Mouse (Mus musculus) layer of hippocampus, adult 11-12 months (tissue): ENCODE data around the gene Pde2a.

Experiments
- DNase-seq: peaks from one replicate; pipeline ENCODE4 v3.0.0; 2022; ENCODE audit warnings: low spot score

Gene Pde2a

DNA sequence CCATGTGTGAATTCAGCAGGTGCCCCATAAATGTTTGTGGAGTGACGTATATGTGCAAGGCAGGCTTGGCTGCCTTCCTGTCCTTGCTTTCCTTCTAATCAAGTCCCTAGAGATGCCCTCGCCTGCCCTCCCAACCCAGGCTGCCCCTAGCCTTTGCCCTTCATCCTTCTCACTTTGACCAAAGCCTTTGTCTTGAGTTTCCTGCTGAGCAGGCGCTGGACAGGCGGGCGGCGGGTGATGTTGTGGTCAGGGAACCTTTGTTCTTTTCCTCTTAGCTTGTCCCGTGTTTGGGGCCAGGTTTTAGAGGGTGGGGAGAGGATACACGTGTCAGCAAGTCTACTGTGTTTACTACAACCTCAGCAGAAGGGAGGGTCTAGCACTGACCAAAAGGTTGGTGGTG lies 32.2 kb downstream of the Pde2a start:
- no peak for DNase-seq

- DNase-seq, result no peak
Measured at GRCm38 (mm10) chr7:101454479-101454878, 33.0 kb downstream of the Pde2a start.

DNA sequence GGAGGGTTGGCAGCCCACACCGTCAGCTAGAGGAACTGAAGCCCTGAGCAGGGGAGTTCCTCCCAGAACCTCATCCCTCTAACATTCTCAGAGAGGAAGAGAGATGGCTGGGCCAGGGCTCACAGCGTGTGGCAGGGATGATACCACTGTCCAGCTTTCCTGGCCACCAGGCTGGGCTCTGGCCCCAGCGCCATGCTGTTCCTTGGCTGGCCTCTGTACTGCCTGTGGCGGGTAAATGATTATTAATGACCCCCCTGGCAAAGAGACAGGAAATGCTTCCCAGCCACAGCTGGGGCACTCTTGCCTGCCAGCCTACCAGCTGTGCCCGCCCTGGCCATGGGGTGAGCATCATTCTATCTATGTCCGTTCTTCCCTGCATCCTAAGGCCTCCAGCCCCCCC lies 33.6 kb downstream of the Pde2a start:
- DNase-seq, result no peak

DNA sequence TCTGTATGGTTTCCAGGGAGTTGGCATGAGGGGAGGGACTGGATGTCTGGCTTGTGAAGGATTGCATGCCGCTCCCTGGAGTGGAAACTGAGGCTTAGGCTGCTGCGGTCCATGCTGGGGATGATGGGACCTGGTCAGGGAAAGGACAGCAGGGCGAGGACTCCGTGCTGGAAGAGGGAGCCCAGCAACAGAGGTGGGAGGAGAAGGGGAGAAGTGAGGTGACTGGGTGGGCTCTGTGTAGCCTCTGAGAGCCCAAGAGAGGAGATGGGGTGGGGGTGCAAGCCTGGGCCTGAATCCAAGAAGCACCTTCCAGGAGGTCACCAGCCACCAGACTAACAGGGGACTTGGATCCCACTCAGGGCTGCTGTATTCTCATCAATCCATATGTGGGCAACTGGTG lies 34.8 kb downstream of the Pde2a start:
- DNase-seq, result no peak

DNA sequence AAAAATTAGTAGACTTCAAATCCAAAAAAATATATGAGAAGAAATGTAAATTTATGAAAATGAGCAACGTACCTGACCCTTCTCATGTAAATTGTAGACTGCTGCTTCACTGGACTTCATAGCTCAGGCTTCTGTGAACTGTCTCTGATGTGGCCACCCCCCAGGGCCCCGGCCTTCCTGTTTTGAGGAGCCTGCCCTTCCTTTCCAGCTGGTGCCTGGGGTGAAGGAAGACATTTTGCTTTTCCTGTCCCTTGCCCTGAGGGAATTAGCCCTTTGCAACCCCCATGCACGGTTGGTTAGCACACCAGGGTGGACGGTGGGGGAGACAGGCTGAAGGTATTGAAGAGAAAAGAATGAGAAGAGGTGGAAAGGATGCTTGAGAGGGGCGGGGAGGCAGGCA lies 35.3 kb downstream of the Pde2a start:
- DNase-seq, result no peak

- DNase-seq, result no peak
Measured at GRCm38 (mm10) chr7:101457283-101457682, 35.8 kb downstream of the Pde2a start.

DNA sequence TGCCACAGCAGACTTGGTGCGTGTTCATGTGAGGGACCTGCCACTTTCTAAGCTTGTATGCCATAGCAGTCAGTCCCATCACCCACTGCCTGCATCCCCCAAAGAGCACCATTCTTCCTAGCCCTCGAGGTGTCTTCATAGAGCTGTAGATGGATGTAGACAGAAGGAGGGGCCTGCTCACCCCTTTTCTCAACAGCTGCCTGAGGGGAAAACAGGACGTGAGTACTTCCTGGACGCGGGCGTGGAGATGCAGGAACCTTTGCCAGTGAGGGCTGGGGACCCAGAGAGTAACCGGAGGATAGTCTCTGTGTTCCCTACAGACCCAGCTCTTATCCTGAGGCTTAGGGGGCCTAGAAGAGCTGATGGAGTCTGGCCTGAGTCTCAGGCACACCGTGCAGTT lies 36.3 kb downstream of the Pde2a start:
- DNase-seq, result no peak

DNA sequence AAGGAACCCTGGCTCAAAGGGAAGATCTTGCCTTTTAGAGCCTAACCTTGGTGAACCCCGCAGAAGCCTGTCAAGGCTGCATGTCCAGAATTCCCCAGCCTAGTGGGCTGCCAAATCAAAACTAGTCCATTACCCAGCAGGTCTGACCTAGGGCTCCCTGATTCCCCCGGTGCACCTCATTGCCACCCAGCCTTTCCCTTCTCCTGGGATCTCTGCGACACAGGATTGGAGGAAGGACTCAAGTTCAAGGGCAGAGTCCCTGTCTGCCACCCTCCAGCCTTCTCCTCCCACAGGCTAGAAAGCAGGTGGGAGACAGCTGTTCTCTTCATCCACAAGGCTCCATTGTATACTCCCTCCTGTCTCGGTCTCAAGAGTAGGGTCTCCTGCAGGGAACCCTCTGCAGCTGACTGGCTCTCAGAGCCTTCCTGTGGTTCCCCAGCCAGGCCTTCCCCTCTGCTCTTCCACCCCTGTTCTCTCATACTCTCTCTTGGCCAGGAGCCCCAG lies 36.8 kb downstream of the Pde2a start:
- no peak for DNase-seq

DNA sequence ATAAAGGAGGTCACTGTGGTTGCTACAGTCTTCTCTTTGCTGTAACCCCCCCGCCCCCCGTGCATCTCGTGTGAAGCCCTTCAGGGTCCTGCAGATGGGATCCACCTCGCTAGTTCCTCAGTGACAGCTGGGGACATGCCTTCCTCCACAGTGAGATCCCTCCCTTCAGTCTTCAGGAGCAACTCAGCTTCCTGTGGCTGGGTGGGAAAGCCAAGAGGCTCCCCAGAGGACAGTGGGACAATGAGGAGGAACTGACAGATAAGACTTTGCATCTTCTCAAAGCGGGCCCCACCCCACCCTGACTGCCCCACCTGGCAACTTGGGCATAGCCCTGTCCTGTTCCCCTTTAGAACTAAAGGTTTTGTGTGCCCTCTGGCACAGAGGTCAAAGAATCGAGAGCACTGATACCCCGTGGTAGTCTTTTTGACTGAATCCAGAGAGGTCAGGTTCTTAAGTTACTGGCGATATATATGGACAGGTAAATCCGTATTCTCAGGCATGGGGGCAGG lies 37.9 kb downstream of the Pde2a start:
- DNase-seq, result no peak

- no peak for DNase-seq
Measured at GRCm38 (mm10) chr7:101459923-101460607, 38.6 kb downstream of the Pde2a start.

DNA sequence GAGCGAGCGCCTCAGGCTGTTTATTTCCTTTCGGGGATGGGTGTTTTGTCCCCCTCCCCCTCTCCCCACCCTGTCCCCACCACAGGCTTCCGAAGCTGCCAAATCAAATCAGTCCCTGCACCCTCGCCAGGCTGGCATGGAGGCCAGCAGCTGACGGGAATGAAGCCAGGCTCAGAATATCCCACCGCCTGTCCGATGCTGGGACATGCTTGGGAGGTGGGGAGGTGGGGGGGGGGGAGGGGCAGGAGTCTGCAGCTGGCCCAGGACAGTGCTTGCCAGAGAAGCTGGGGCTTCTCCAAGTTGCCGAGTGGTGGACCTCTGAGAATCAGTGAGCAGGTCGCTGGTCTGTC lies 39.1 kb downstream of the Pde2a start:
- peak; percentile 63 for DNase-seq

DNA sequence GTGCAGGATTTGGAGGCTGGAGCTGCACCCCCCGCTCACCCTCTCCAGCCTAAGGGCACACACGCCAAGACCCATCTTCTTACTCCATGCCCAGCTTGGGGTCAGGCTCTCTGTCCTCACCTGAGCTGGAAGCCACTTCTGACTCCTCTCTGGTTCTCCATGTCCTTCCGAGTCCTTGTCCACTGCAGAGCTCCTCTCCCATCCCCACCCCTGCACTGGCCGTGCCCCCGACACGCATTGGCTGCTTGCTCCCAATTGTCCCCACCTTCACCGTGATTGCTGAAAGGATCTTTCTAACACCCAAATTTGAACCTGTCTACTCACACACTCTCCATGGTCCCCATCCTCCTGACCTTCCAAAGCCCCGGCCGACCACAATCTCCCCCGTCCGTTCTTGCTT lies 40.1 kb downstream of the Pde2a start:
- no peak for DNase-seq

DNA sequence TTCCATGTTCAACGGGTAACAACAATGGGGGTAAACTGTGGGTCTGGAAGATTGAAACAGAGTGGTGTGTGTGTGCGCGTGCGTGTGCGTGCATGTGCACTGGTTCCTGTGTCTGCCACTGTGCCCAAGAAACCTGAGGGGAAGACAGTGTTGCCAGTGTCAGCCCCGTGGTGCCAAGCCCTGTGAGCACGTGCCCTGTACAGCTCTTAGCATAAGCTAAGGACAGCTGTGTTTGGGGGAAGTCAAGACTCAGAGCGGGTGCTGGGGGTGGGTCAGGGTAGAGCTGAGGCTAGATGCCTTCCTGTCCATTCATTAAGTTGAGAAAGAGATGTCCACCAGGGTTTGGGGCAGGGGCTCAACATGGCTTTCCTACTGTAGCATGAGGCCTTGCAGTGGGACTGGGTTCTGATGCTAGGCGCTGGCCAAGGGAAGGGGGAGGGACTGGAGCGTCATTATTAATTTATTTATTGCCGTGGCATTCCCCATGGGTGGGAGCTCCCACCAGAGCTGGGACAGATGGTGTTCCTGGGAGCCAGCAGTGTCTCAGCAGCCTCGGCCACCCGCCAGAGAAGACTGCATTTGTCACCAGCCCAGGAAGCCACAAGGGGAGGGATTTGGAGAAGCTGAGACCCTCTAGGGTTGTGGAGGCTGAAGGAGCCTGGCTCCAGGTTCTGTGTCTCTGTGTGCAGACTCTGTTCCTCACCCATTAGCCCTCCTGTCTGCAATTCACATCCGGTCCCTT lies 41.0 kb downstream of the Pde2a start:
- DNase-seq, result peak; percentile 87

DNA sequence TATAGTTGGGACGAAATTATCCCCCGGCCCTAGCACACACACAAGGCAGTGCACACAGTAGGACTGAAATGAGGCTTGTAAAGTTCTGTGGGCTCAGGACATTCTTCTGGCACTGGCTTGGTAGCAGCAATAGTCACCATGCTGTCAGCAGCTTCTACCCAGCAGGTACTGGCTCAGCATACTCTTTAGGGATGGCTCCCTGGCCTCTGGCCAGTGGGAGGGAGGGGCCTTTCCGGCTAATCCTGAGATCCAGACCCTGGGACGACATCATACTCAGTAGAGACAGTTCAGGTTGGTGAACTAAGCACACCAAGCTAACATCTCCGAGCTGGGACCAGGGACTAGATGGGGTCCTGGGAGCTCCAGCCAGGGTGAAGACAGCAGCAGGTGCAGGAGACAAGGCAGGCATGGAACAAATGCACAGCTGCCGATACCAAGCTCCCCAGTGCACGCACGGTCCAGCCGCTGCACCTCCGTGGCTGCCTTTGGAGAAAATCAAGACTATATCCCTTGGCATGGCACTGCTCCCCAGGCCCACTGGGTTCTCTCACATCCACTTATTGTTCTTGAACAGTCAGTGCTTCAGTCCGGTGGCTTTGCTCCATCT lies 42.3 kb downstream of the Pde2a start:
- no peak for DNase-seq

GRCm38 (mm10) chr7:101464927-101465326 lies 43.4 kb downstream of the Pde2a start:
- no peak for DNase-seq

DNA sequence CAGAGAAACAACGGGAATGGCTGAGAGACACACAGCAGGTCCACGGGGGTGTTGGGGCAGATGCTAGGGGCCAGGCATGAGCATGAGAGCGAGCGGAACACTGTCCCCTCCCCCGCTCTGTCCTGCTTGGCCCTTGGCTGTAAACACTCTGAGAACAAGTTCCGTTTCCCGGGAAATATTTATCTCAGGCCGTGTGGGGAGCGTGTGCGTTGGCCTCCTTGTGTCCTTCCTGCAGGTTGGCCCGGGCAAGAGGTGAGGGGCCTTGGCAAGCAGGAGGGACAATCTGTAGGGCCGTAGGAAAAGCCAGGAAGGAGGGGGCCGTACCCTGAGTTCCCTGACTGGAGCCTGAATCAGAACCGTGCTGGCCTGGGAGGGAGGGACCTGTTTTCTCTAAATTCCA lies 43.9 kb downstream of the Pde2a start:
- DNase-seq, result no peak

- DNase-seq, result no peak
Measured at GRCm38 (mm10) chr7:101465850-101466580, 44.5 kb downstream of the Pde2a start.

- DNase-seq, result no peak
Measured at GRCm38 (mm10) chr7:101466581-101467081, 45.1 kb downstream of the Pde2a start.

DNA sequence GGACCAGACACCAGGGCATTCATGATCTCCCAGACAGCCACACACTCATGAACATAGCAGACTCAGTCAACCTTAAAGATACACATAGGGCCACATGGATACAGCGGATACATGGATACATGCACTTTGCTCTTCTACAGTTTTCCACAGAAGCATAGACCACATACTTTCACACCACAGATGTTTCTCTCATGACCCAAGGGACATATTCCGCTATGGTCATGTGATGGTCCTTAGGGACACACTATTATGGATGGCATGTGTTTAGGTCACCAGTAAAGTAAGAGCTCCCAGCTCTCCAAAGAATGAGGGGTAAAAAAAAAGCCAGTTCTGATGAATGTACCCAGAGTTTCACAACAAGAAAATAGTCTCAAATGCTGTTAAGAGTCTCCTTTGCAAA lies 49.9 kb downstream of the Pde2a start:
- DNase-seq, result no peak

DNA sequence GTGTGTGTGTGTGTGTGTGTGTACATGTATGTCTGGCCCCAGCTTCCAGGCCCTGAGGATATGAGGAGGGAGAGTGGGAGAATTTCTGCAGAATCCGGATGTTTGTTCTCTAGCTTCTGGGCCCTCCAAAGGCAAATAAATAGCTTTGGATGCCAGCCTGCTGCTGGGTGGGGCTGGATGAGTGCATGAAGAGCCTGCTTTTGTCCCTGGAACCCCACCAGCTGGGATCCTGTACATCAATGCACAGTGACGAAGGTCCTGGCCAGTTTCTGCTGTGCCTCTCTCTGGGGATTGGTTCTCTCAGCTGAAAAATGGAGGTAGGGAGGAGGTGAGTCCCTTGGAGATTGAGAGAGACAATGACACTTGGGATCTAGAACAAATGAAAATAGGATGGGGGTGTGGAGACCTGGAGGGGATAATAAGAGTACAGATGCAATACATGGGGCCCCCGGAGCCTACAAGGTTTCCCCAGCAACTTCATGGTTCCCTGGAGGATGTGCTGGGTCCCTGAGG lies 50.5 kb downstream of the Pde2a start:
- DNase-seq, result no peak

- DNase-seq, result no peak
Measured at GRCm38 (mm10) chr7:101472598-101473558, 51.4 kb downstream of the Pde2a start.
